Mouse (Mus musculus) testis, adult 2 months (tissue): ENCODE results near the gene Grik1. TPM values are rescaled to one million over a fixed set of nuclear protein-coding genes. Genes with fewer than 3 reads are reported as not detected.

Experiments
- H3K27ac ChIP-seq: fragments of 200-500 bp; 2 replicates; pipeline ENCODE4 v1.5.1; 2012; ENCODE audit warnings: low read depth, low read length; ENCODE audit not compliant: control insufficient read depth, insufficient read depth
- H3K27me3 ChIP-seq: fragments of 200-500 bp; 2 replicates; pipeline ENCODE4 v1.6.1; 2012; ENCODE audit warnings: mild to moderate bottlenecking, low read length, moderate library complexity; ENCODE audit not compliant: control insufficient read depth, insufficient read depth
- H3K36me3 ChIP-seq: fragments of 200-500 bp; 2 replicates; pipeline ENCODE4 v1.6.1; 2012; ENCODE audit warnings: mild to moderate bottlenecking, low read length; ENCODE audit not compliant: control insufficient read depth, insufficient read depth
- H3K4me1 ChIP-seq: fragments of 200-500 bp; 2 replicates; pipeline ENCODE4 v1.6.1; 2012; ENCODE audit warnings: low read length; ENCODE audit not compliant: control insufficient read depth, insufficient read depth
- H3K4me3 ChIP-seq: fragments of 200-500 bp; 2 replicates; pipeline ENCODE4 v1.5.1; 2012; ENCODE audit warnings: low read depth, mild to moderate bottlenecking, low read length, moderate library complexity, mixed read lengths; ENCODE audit not compliant: control insufficient read depth
- CTCF ChIP-seq: fragments of 200-500 bp; IDR thresholded peaks from 2 replicates; pipeline ENCODE4 v1.5.1; 2012; ENCODE audit warnings: low read depth, mild to moderate bottlenecking, inconsistent platforms, low read length, moderate library complexity; ENCODE audit not compliant: control insufficient read depth, insufficient read depth, insufficient replicate concordance
- POLR2A ChIP-seq: fragments of 200-500 bp; IDR thresholded peaks from 2 replicates; pipeline ENCODE4 v1.6.1; 2012; ENCODE audit warnings: low read depth, mild to moderate bottlenecking, inconsistent platforms, low read length, moderate library complexity; ENCODE audit not compliant: control insufficient read depth
- polyA plus RNA-seq: library from polyadenylated mRNA; depleted of rRNA; stranded (reverse); fragments of >200 nt; gene quantifications from 2 replicates; pipeline ENCODE4 v1.2.3, GENCODE M21; 2012

Gene Grik1
- polyA plus RNA-seq, 1 experiment = 0.35 TPM

GRCm38 (mm10) chr16:88038503-88039091 is 251.5 kb downstream of the Grik1 start:
- no peak overlapping the region for H3K27ac ChIP-seq
- H3K27me3 ChIP-seq = no peaks in the 10 kb centered on the region
- TF ChIP-seq CTCF = no peak
- TF ChIP-seq POLR2A = no peak
- no peaks in the 10 kb centered on the region for H3K4me1 ChIP-seq
- H3K4me3 ChIP-seq = no peak overlapping the region
- no peaks in the 10 kb centered on the region for H3K36me3 ChIP-seq

GRCm38 (mm10) chr16:87988805-87989204 is 301.3 kb downstream of the Grik1 start:
- no peaks in the 10 kb centered on the region for H3K4me1 ChIP-seq

GRCm38 (mm10) chr16:87984201-87984870 is 305.7 kb downstream of the Grik1 start:
- Histone ChIP-seq H3K4me3 (no peak overlapping the region), H3K27me3 (no peaks in the 10 kb centered on the region), H3K36me3 (no peaks in the 10 kb centered on the region), H3K27ac (no peak overlapping the region), H3K4me1 (no peaks in the 10 kb centered on the region)
- TF ChIP-seq CTCF = no peak

More at GRCm38 (mm10) chr16:87988805-87989204, 301.3 kb downstream of the Grik1 start:
- Histone ChIP-seq H3K4me3 (no peak overlapping the region), H3K27ac (no peak overlapping the region), H3K27me3 (no peaks in the 10 kb centered on the region), H3K36me3 (no peaks in the 10 kb centered on the region)
- TF ChIP-seq CTCF (no peak), POLR2A (no peak)

GRCm38 (mm10) chr16:87974076-87974443 is 316.0 kb downstream of the Grik1 start:
- Histone ChIP-seq H3K36me3 (no peaks in the 10 kb centered on the region), H3K4me1 (no peaks in the 10 kb centered on the region), H3K4me3 (no peak overlapping the region), H3K27me3 (no peaks in the 10 kb centered on the region), H3K27ac (no peak overlapping the region)
- TF ChIP-seq POLR2A = no peak
- TF ChIP-seq CTCF = no peak

GRCm38 (mm10) chr16:87973394-87974075 is 316.5 kb downstream of the Grik1 start:
- Histone ChIP-seq H3K4me3 (no peak overlapping the region), H3K27me3 (no peaks in the 10 kb centered on the region), H3K4me1 (no peaks in the 10 kb centered on the region), H3K36me3 (no peaks in the 10 kb centered on the region), H3K27ac (no peak overlapping the region)
- TF ChIP-seq POLR2A (no peak), CTCF (no peak)

- H3K27me3 ChIP-seq = no peaks in the 10 kb centered on the region
- H3K27ac ChIP-seq = no peak overlapping the region
- H3K36me3 ChIP-seq = no peaks in the 10 kb centered on the region
- no peaks in the 10 kb centered on the region for H3K4me1 ChIP-seq
- H3K4me3 ChIP-seq = no peak overlapping the region
- TF ChIP-seq POLR2A (no peak), CTCF (no peak)
These were observed 318.2 kb downstream of the Grik1 start for GRCm38 (mm10) chr16:87971911-87972310.

- no peak overlapping the region for H3K4me3 ChIP-seq
- TF ChIP-seq CTCF = no peak
- TF ChIP-seq POLR2A = no peak
- no peaks in the 10 kb centered on the region for H3K36me3 ChIP-seq
- H3K4me1 ChIP-seq = no peaks in the 10 kb centered on the region
- no peaks in the 10 kb centered on the region for H3K27me3 ChIP-seq
- no peak overlapping the region for H3K27ac ChIP-seq
These were observed 320.1 kb downstream of the Grik1 start for GRCm38 (mm10) chr16:87969936-87970335.
